ENCODE assay signal across 27 mouse cellular contexts in the genomic region with DNA sequence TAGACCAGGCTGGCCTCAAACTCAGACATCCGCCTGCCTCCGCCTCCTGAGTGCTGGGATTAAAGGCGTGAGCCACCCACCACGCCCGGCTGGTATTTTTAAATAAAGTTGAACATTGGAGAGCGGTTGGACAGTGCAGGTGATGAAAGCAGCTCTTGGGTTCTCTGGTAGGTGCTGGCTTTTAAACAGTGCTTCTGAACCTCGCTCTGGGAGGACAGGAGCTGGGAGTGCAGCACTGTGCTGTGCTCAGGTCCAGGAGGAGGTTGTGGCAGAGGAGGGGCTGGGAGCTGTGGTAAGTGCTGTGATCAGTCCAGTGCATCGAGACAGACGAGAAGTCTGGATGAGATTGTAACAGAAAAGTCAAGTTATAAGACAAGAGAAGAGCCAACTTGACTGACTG. TPM values are rescaled to one million over a fixed set of nuclear protein-coding genes. Genes with fewer than 3 reads are reported as not detected.
DNase-seq lines count a peak whose midpoint lies in the region; ATAC-seq and TF ChIP-seq lines count a peak whose summit lies in the region.
"Had no signal": no experiment of that assay in that cellular context is flagged by ENCODE, and none has a peak within 500 bp of the region (broad histone marks: within the 10 kb centered on the region; RNA-seq: fewer than 3 reads in every experiment).

No protein-coding gene starts in this region.

- no peak for TF ChIP-seq CTCF in ES-Bruce4 (IDR thresholded peaks at IDR 0.05; ENCODE audit: low read depth, low read length)

- H3K9me3 ChIP-seq in heart, embryonic 12.5 days (replicated peaks), result no peaks in the 10 kb centered on the region
- H3K9me3 ChIP-seq in megakaryocyte, embryonic 14.5 days, result no peaks in the 10 kb centered on the region
- H3K9me3 ChIP-seq in ES-Bruce4 (replicated peaks; ENCODE audit: control insufficient read depth, insufficient read depth, low read length, poor library complexity, severe bottlenecking), result no peaks in the 10 kb centered on the region
- H3K9me3 ChIP-seq: forebrain, embryonic 10.5 days; G1E; hindbrain, embryonic 10.5 days; kidney, embryonic 15.5 days; neural tube, embryonic 13.5 days; stomach, embryonic 15.5 days had no signal

- WGBS in heart, embryonic 12.5 days, result 67% methylated on average over 9 of the region's 9 CpGs

- intact Hi-C loops in heart, postnatal 10 days (cut with DNase I), result no loop called here

- peak overlapping the region; percentile 25; the same call in 1 of the 2 replicates for H3K4me2 ChIP-seq in heart, embryonic 12.5 days
- H3K4me2 ChIP-seq: kidney, embryonic 15.5 days; neural tube, embryonic 13.5 days; stomach, embryonic 15.5 days had no signal

- TF ChIP-seq EP300 in ES-Bruce4 (IDR thresholded peaks at IDR 0.05; ENCODE audit: insufficient read depth, low read depth, low read length), result no peak

- H3K27ac ChIP-seq in heart, embryonic 12.5 days (ENCODE audit: poor library complexity, severe bottlenecking), result no peak overlapping the region
- no peak overlapping the region for H3K27ac ChIP-seq in ES-Bruce4 (ENCODE audit: insufficient read depth, low read length)
- H3K27ac ChIP-seq: forebrain, embryonic 10.5 days; hindbrain, embryonic 10.5 days; kidney, embryonic 15.5 days; left cerebral cortex, adult 2 months; neural tube, embryonic 13.5 days; stomach, embryonic 15.5 days had no signal

- no peak overlapping the region for H3K4me3 ChIP-seq in heart, embryonic 12.5 days
- H3K4me3 ChIP-seq in megakaryocyte, embryonic 14.5 days (replicated peaks), result peak overlapping the region; percentile 42
- no peak overlapping the region for H3K4me3 ChIP-seq in ES-Bruce4 (ENCODE audit: low read depth, low read length)
- H3K4me3 ChIP-seq: forebrain, embryonic 10.5 days; hindbrain, embryonic 10.5 days; kidney, embryonic 15.5 days; left cerebral cortex, adult 2 months; neural tube, embryonic 13.5 days; stomach, embryonic 15.5 days had no signal

- H3K36me3 ChIP-seq in heart, embryonic 12.5 days, result 0 out of 2 replicates have a peak, but pooled peaks cover 1% of the 10 kb centered on the region
- H3K36me3 ChIP-seq in megakaryocyte, embryonic 14.5 days (replicated peaks; ENCODE audit: low read length), result peaks cover 31% of the 10 kb centered on the region
- no peaks in the 10 kb centered on the region for H3K36me3 ChIP-seq in ES-Bruce4 (ENCODE audit: control insufficient read depth, insufficient read depth, low read length, poor library complexity, severe bottlenecking)
- H3K36me3 ChIP-seq: forebrain, embryonic 10.5 days; G1E; hindbrain, embryonic 10.5 days; kidney, embryonic 15.5 days; neural tube, embryonic 13.5 days; stomach, embryonic 15.5 days had no signal

- no peak for ATAC-seq in heart, embryonic 12.5 days (ENCODE audit: insufficient number of reproducible peaks, low FRiP score)
- no peak for ATAC-seq in megakaryocyte, adult 5-6 weeks (ENCODE audit: poor library complexity, severe bottlenecking)
- ATAC-seq: forebrain, postnatal 0 days; hindbrain, embryonic 16.5 days; intestine, postnatal 0 days; Patski had no signal

- H3K4me1 ChIP-seq in heart, embryonic 12.5 days (replicated peaks), result peaks cover 33% of the 10 kb centered on the region
- peaks cover 55% of the 10 kb centered on the region for H3K4me1 ChIP-seq in megakaryocyte, embryonic 14.5 days
- H3K4me1 ChIP-seq in ES-Bruce4 (ENCODE audit: control insufficient read depth, insufficient read depth, low read length), result peaks cover 4% of the 10 kb centered on the region

- no peak for DNase-seq in heart, postnatal 10 days
- peak; percentile 65 for DNase-seq in induced T-regulatory cell, adult 2 months (ENCODE audit: low read depth)
- DNase-seq in embryo, embryonic 10.5 days (ENCODE audit: low spot score), result no peak
- DNase-seq: adrenal gland, postnatal 36 days; B cell, adult 2 months; cerebellum, adult 11-12 months; cerebellum, postnatal 10 days; forebrain, postnatal 0 days; gastrocnemius, postnatal 36 days; kidney, postnatal 4 days; lung, postnatal 10 days; midbrain, embryonic 14.5 days; thymus, postnatal 4 days had no signal

- no peak for TF ChIP-seq POLR2A in ES-Bruce4 (IDR thresholded peaks at IDR 0.05; ENCODE audit: insufficient read depth, low read length)

- no peak overlapping the region for H3K9ac ChIP-seq in heart, embryonic 12.5 days
- peak overlapping the region; percentile 37; the same call in 1 of the 2 replicates for H3K9ac ChIP-seq in ES-Bruce4 (ENCODE audit: low read depth, poor library complexity, severe bottlenecking)
- H3K9ac ChIP-seq: forebrain, postnatal 0 days; kidney, embryonic 15.5 days; neural tube, embryonic 13.5 days; stomach, embryonic 15.5 days had no signal

- no peaks in the 10 kb centered on the region for H3K27me3 ChIP-seq in heart, embryonic 12.5 days (replicated peaks)
- no peaks in the 10 kb centered on the region for H3K27me3 ChIP-seq in megakaryocyte, embryonic 14.5 days (replicated peaks)
- H3K27me3 ChIP-seq in ES-Bruce4 (ENCODE audit: control insufficient read depth, insufficient read depth, low read length, poor library complexity, severe bottlenecking), result no peaks in the 10 kb centered on the region
- H3K27me3 ChIP-seq: kidney, embryonic 15.5 days; neural tube, embryonic 13.5 days; Patski; stomach, embryonic 15.5 days had no signal

RNA-seq across cellular contexts. Expression of gene Il6st, which starts 3.5 kb away (rescaled TPM):
- 79.3 and 84.2 TPM in 2 replicates for polyA plus RNA-seq in heart, embryonic 12.5 days (2016; fragmentation: Nextera tagmentation; extraction: Ambion mirVana)
- total RNA-seq in heart, postnatal 10 days (2021), result 100 to 1,000 TPM; 164 to 212 TPM
- polyA plus RNA-seq in megakaryocyte, embryonic 14.5 days (2012; ENCODE audit: insufficient read depth, low replicate concordance), result 0.86 and 2.2 TPM in 2 replicates
- total RNA-seq in megakaryocyte, adult 5-6 weeks (2015), result 77.4 and 84.3 TPM in 2 replicates
- total RNA-seq in megakaryocyte, adult 5-6 weeks (2017), result 94.6 and 108 TPM in 2 replicates
- polyA plus RNA-seq in ES-Bruce4 (2011; ENCODE audit: insufficient read depth, insufficient read length, low read depth, missing spikeins), result 49.7 and 65.0 TPM in 2 replicates

Comparison
In these comparisons a context has a peak if more than half of its experiments do, and no peak if none do; other contexts are left out.
1. RNA of gene Il6st, which starts 3.5 kb away (polyA plus RNA-seq): 79.3 to 84.2 TPM in heart, embryonic 12.5 days and 49.7 to 65.0 TPM in ES-Bruce4; 0.86 to 2.2 TPM in megakaryocyte, embryonic 14.5 days; every median in the first group is over 10 times any median in the second.